Mouse (Mus musculus): ENCODE results near the gene A1bg. TPM values are rescaled to one million over a fixed set of nuclear protein-coding genes. Genes with fewer than 3 reads are reported as not detected.

Gene A1bg
- polyA plus RNA-seq (2012; rRNA removed), result not detected in 2 replicates

DNA sequence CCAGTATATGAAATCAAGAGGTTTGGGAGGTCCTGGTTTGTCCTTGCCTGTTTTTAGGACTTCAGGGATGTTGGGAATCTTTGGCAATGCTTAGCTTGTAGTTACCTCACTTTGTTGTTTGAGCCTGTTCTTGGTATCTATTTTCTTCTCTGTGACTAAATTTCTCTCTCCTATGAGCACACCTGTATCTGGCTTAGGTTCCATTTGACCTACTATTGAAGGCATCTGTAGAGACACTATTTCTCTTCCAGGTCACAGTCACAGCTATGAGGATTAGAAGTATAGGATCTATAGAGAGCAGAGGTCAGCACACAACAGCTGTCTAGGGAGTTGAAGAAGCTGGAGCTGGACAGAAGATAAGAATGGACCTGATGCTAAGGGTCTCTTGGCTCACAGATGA lies at the start of gene A1bg:
TSS of gene A1bg (minus strand) at position 101 of the 400 bp plus-strand sequence.
- no peak for DNase-seq (ENCODE audit: extremely low spot score in 1 of 2, low spot score in 1 of 2)

DNA sequence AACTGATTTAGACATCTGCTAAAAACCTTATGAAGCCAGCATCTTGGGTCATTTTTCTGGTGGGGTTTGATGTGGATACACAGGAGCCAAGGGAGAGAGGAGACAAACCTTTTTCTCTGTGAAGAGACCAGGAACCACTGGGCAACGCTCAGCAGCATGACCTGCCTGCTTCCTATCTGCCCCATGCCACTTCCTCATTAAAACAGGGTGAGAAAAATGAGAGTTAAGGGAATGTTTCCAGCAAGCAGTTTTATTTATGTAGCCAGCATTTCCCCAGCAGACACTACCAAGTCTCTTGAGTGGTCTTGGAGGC lies 45.7 kb upstream of the A1bg start:
- DNase-seq (ENCODE audit: extremely low spot score in 1 of 2, low spot score in 1 of 2), result no peak

DNA sequence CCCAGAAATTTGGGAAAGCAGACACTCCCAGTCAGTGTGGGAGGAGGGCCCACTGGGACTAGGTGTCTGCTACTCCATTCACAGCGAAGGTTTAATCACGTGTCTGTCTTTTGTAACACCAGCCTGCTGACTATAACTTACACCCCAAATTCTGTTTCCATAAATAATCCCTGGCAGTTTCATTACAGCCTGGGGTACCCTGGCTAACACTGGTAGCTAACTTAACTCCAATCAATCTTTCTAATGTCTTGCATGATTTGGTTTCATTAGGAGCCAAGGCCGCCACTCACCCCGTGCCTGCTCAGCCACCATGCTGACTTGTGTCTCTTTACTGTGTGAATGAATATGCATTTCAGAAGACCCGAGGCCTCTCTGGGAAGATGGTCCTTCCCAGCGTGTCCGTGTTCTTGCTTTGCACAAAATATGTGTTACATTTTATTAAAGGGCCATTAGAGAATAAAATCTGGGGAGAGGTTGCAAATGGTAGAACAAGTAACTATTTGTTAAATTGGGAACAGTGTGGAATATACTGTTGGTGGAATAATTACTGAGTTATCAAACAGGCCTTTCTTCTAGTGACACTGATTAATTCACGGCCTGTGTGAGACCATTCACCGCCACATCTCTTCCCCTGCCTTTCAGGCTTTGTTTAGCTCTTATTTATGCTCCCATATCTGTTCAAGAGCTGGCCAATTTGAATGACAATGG lies 45.2 kb upstream of the A1bg start:
- DNase-seq (ENCODE audit: extremely low spot score in 1 of 2, low spot score in 1 of 2), result no peak

DNA sequence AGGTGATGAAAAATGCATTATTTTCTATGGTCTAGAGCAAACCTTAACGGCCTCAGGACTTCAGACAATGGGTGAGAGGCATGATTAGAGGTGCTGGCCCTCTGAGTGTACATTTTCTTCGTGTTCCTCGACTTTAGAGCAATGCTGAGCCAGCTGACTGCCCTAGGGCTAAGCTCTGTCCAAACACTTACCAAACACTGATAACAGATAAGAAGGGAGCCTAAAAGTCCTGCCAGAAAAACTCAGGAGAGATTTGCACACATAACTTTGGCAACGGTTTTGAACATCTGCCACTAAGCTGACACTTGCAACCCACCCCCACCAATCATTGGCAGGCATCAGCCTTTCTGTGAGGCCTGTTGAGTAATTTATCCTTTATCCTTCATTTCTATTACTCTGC lies 2.9 kb upstream of the A1bg start:
- DNase-seq (ENCODE audit: extremely low spot score in 1 of 2, low spot score in 1 of 2), result no peak

DNA sequence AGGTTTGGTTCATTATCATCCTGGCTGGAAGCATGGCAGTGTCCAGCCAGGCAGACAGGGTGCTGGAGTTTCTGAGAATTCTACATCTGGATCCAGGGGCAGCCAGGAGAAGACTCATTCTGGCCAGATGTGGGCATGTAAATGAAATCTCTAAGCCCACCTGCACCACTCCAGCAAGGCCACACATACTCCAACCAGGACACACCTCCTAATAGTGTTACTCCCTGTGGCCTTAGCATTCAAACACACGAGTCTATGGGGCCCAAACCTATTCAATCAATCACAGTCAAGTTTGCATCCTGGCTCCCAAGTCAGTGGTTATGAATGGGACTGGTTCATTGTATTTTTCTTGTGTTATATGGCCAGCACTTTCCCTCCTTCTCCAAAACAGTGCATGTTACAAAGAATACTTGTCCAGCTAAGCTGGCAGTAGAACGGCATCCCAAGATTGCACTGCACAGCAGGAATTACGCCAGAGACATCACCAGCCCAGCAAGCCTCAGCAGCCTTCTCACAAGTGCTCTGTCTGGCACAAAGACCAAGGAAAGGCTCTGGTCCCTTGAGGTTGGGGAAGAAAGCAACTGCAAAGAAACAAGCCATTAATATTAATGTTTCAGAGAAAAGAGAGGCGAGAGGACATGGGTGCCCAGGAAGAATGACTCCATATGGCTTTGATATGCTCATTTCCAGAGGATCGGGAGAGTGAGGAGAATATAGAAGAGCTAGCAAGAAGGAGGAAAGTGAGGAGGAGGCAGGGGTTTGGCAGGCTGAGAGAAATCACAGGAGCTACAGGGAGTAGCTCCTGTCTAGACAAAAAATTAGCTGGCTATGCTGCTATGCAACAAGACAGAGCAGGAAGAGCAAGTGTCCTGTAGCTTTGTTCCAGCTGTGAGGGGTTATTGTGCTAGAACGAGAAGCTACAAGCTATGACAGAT lies 18.8 kb downstream of the A1bg start:
- DNase-seq (ENCODE audit: extremely low spot score in 1 of 2, low spot score in 1 of 2), result peak in 1 of 2 experiments; percentile 37

DNA sequence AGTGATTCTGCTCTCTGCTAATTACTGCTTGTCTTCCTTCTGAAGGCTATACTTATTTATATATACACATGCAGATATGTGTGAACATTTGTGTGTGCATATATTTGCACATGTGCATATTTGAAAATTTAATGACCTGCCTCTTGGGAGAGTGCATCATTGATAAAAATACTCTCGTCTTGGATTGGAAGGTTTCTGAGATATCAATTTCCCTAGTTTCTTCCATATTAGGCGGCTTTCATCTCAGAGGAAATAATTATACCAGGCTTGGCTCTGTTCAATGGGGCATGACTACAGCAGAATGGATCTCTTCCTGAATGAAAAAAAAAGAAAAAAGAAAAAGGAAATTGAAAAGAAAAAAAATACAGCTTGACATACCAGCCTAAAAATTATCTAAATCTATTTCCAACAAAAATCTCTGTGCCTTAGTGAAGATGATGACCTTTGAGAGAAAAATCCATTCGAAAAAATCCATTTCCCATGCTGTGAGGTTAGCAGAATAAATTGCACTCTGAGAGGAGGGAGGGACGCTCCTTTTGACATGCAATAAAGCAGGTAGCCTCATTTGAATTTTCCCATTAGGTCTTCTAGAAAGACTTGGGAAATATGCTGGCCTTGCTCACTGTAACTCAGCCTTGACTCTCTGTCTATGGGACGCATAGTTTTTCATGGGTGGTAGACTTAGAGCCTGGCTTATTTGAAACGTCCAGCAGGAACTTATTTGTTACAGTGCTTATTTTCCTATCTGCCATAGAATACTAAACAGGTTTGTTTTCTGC lies 24.4 kb downstream of the A1bg start:
- DNase-seq (ENCODE audit: extremely low spot score in 1 of 2, low spot score in 1 of 2), result no peak

DNA sequence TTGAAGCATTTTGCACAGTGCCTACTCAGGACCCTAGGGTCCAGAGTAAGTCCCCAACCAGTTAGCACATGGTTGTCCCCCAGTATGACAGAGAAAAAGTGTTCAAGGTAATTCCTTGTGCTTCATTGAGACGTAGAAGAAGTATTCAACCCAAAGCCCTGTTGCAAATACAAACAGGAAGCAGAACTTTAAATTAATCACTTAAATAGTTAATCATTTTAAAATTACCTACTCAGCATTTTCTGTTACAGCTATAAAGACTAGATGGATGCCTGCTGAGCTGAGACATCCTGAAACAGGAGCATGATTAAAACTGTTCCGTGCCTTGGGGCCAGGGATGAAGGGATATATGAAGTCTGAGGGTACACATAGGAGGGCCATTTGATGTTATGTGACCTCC lies 26.8 kb downstream of the A1bg start:
- DNase-seq (ENCODE audit: extremely low spot score in 1 of 2, low spot score in 1 of 2), result no peak

DNA sequence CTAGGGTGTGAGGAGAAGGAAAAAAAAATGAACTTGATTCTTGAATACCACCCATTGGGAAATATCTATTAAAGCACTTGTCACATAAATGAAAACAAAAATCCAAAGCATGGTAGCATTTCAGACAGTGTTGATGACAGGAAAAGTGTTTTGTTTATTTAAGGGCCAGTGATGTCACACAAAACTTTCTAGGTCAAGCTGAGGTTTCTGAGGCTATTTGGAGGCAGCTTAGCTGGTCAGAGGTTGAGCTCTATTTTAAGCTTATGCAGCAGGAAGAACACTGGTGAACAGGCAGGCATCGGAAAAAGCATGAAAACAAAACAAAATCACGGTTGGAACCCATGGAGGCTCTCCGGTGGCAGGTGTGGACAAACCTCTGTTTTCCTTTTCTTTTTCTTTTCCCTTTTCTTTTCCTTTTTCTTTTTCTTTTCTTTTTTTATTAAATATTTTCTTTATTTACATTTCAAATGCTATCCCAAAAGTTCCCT lies 29.8 kb downstream of the A1bg start:
- DNase-seq (ENCODE audit: extremely low spot score in 1 of 2, low spot score in 1 of 2), result no peak

DNA sequence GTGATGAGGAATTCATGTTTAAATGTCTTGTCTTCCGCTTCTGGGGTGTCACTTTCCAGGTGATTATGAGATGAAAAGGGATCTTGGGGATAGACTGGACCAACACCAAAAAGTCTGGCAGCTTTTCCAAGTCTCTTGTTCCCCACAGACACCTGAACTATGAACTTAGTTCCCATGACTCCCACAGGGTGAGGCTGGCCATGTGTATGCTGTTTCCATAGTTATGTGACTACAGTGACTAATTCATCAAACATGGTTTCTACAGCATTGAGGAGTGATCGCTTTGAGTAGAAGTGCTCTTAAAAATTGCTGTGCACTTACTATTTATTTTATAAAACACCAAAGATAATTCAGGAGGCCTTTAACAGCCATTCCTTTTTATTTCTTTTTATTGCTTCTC lies 34.1 kb downstream of the A1bg start:
- DNase-seq (ENCODE audit: extremely low spot score in 1 of 2, low spot score in 1 of 2), result no peak

DNA sequence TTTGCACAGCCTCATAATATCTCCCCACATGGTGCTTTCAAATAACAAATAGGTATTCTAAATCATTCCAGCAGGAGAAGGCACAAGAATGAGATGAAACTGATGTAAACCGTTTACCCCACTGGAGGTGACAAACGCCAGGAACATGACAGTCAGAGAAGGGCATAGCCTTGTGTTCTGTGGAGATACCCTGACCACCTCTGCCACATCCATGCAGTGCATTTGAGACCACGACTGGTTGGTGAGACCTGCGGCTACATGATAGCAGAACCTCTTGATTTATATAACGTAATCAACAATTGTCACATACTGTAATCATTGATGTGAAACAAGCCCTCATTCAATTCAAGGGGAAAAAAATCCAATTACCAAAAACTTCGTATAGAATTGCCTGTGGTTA lies 47.1 kb downstream of the A1bg start:
- DNase-seq (ENCODE audit: extremely low spot score in 1 of 2, low spot score in 1 of 2), result no peak

DNA sequence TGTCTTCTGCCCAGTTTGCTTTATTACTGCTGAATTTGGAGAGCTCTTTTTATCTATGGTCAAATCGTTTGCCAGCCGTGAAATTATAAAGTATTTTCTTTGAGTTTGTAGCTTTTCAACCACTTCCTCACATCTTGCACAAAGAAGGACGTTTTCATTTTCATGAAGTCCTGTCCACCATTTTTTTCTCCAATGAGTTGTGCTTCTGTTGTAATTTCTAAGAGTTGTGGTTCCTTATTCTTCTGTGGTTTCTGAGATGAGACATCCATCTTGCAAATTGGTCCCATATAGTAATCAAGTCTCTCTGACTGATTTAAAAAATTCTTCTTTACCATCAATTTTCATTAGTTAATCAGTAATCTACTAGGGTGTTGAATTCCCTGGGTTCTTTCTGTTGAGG lies 60.4 kb downstream of the A1bg start:
- no peak for DNase-seq (ENCODE audit: extremely low spot score in 1 of 2, low spot score in 1 of 2)

DNA sequence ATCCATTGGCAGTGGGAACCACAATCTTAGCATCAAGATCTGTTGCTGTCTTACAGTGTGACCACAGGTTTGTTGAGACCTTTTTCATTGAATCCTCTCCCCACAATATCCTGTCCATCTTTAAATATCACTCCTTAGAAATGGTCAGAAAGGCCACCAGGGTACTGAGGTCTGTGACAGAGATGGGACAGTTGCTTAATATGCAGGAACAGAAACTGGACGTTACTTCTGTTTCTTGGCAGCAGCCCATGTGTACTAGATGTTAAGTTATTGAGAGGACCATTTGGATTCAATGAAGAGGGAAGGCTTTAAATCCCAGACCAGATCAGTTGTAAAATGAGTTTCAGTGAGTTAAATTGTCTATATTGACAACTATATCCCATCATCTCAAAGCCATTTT lies 67.7 kb downstream of the A1bg start:
- DNase-seq (ENCODE audit: extremely low spot score in 1 of 2, low spot score in 1 of 2), result no peak

DNA sequence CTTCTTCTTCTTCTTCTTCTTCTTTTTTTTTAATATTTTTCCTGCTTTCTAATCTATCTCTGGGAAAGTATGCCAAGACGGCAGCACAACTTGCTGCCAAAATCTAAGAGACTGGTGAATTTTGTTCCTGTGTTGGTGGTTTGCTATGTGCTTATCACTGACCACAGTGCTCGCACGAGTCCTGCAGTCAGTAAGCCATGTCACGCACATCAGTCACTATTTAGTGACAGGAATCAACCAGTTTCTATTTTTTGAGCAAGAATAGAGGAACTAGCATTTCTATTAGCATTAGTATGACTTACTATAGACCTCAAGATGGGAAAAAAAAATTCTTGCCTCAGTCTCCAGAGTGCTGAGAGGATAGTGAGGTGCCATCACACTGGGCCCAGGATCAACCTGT lies 68.7 kb downstream of the A1bg start:
- DNase-seq (ENCODE audit: extremely low spot score in 1 of 2, low spot score in 1 of 2), result no peak

DNA sequence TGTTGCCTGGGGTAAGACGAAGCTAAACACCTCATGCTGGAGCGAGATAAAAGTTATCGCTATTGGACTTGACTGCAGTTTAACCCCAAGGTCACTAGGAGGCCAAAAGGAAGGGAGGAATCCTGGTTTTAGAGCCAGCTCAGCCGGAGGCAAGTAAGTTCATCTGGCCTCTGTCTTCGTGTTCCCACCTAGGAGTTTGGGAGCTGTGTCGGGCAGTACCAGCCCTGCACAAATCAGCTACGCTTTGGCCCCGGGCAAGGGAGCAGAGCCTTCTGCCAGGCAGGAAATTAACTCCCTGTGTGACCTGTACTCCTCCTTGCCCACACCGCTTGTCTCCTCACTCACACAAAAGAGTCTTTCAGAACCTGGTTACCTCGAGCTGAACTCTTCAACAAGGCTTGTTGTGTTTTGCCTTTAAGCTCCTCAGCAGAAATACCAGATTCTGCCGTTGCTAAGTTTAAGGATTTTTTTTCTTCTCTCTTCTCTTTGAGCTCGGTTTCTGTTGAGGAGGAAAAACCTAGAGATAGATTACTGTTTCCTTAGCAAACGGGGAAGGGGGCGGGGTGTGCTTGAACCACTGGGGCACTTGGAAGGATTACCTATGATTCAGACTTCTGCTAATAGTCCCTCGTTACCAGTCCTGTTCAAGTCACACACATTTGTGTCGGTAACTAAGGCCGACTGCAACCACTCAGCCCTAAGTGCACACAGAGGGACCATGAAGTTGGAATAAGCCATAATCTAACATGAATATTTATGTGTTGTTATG lies 69.4 kb downstream of the A1bg start, which contains the start of gene Fam84b:
TSS of gene Fam84b (minus strand) at position 548 of the 769 bp plus-strand sequence.
- DNase-seq (ENCODE audit: extremely low spot score in 1 of 2, low spot score in 1 of 2), result no peak

DNA sequence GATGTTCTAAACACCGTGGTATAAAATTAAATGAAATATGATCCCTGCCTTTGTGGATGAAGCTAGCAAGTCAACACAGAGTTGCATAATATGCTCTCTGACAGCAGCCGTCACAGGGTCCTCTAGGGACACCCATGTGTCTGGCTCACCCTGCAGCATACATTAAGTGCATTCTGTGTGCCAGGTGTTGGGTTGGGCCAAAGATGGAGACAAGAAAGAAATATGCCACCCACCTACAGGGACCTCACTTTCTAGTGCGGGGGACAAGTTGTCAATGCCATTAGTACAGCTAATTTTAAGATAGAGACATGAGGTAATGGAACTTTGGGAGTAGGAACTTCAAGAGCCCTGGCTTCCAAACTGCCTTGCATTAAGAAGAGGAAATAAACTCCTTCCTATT lies 74.2 kb downstream of the A1bg start:
- DNase-seq (ENCODE audit: extremely low spot score in 1 of 2, low spot score in 1 of 2), result peak; percentile 59 to 60

Other genes starting within 250 kb of the A1bg start
- gene Fam84b, start 69.2 kb downstream of the A1bg start, polyA plus RNA-seq (2012; rRNA removed), result 3.9 and 4.2 TPM in 2 replicates

All from frontal cortex, adult 2 months (tissue).